Mouse (Mus musculus): ENCODE measurements around the gene Zfp566.

DNA sequence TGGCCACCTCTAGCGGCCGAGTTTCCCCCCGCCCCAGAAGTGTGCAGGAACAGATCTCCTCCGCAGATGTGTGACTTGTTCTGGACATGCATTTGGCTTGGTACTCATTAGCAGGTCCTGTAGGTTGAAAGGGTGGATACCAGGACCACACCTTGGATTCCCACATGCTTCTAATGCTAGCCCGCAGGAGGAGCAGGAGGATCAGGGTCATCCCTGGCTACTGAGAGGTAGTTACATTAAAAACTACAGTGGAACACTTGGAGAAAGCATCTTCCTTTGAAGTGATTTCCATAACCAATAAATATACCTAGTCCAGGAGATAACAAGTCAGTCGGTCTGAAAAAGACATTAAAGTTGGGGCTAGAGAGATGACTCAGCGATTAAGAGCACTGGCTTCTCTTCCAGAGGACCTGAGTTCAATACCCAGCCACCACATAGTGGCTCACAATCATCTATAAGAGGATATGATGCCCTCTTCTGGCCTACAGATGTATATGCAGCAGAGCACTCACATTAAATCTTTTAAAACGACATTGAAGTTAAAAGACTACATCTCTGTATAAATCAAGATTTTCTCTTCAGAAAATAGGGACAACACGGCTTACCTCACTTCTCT lies 751 bp upstream of the Zfp566 start:
- TF ChIP-seq POLR2A (IDR thresholded peaks at IDR 0.05; ENCODE audit: control insufficient read depth, extremely low read depth, insufficient read depth, low read length, poor library complexity) (no peak), CTCF (IDR thresholded peaks at IDR 0.05; ENCODE audit: borderline replicate concordance, control insufficient read depth, extremely low read depth, insufficient read depth, low read length, poor library complexity) (no peak)
